10 mouse cellular contexts compared by ENCODE assay signal in genomic region chr5:90908983-90909382, GRCm38 (mm10). TPM values are rescaled to one million over a fixed set of nuclear protein-coding genes. Genes with fewer than 3 reads are reported as not detected.
DNase-seq lines count a peak whose midpoint lies in the region; ATAC-seq and TF ChIP-seq lines count a peak whose summit lies in the region.
"Had no signal": no experiment of that assay in that cellular context is flagged by ENCODE, and none has a peak within 500 bp of the region (broad histone marks: within the 10 kb centered on the region; RNA-seq: fewer than 3 reads in every experiment).

No protein-coding gene starts in this region.

- no peak for TF ChIP-seq POLR2A in CH12.LX (IDR thresholded peaks at IDR 0.05; ENCODE audit: low read depth, low read length)

- H3K9me3 ChIP-seq in CH12.LX (replicated peaks; ENCODE audit: low read length): no peaks in the 10 kb centered on the region
- no peaks in the 10 kb centered on the region for H3K9me3 ChIP-seq in forebrain, embryonic 16.5 days (ENCODE audit: control insufficient read depth, low read length)
- no peaks in the 10 kb centered on the region for H3K9me3 ChIP-seq in intestine, embryonic 14.5 days (ENCODE audit: control insufficient read depth, low read length)
- H3K9me3 ChIP-seq in midbrain, embryonic 16.5 days (replicated peaks; ENCODE audit: control insufficient read depth, low read length, poor library complexity, severe bottlenecking): no peaks in the 10 kb centered on the region
- H3K9me3 ChIP-seq: neural tube, embryonic 13.5 days had no signal

- no peaks in the 10 kb centered on the region for H3K27me3 ChIP-seq in CH12.LX (replicated peaks)
- H3K27me3 ChIP-seq in forebrain, embryonic 16.5 days (replicated peaks; ENCODE audit: control insufficient read depth, insufficient read depth, low read length): 0 out of 2 replicates have a peak, but pooled peaks cover 2% of the 10 kb centered on the region
- no peaks in the 10 kb centered on the region for H3K27me3 ChIP-seq in intestine, embryonic 14.5 days (replicated peaks; ENCODE audit: control insufficient read depth, insufficient read depth, low read length)
- peaks cover 2% of the 10 kb centered on the region for H3K27me3 ChIP-seq in midbrain, embryonic 16.5 days (ENCODE audit: control insufficient read depth, insufficient read depth, low read depth, low read length)

- ATAC-seq in forebrain, embryonic 16.5 days: peak; percentile 87
- ATAC-seq in intestine, embryonic 14.5 days (replicated peaks; ENCODE audit: low FRiP score, low TSS enrichment, low read depth): no peak
- ATAC-seq in midbrain, embryonic 16.5 days: peak; percentile 85; the same call in 1 of the 2 replicates

- intact Hi-C loops in left cerebral cortex, postnatal 36 days (cut with DNase I): loop anchor here (2.0 kb wide), 1 partner anchor 248 kb away; no protein-coding TSS in a partner anchor

- peaks cover 0 to 3% of the 10 kb centered on the region in 2 experiments; a peak in 2 of 4 replicates for H3K4me1 ChIP-seq in CH12.LX (ENCODE audit: control insufficient read depth in 1 of 2, insufficient read depth in 2 of 2)
- no peaks in the 10 kb centered on the region for H3K4me1 ChIP-seq in forebrain, embryonic 16.5 days (replicated peaks; ENCODE audit: control insufficient read depth, insufficient read depth, low read length)
- no peaks in the 10 kb centered on the region for H3K4me1 ChIP-seq in intestine, embryonic 14.5 days (replicated peaks; ENCODE audit: control insufficient read depth, insufficient read depth, low read length)
- no peaks in the 10 kb centered on the region for H3K4me1 ChIP-seq in midbrain, embryonic 16.5 days (ENCODE audit: control insufficient read depth, insufficient read depth, low read length)

- H3K4me3 ChIP-seq in CH12.LX (replicated peaks in 1 of 3; ENCODE audit: low read depth in 2 of 3, low read length in 2 of 3, poor library complexity in 1 of 3): no peak overlapping the region
- no peak overlapping the region for H3K4me3 ChIP-seq in forebrain, embryonic 16.5 days (replicated peaks; ENCODE audit: low read length)
- no peak overlapping the region for H3K4me3 ChIP-seq in intestine, embryonic 14.5 days (ENCODE audit: low read depth, low read length)
- no peak overlapping the region for H3K4me3 ChIP-seq in midbrain, embryonic 16.5 days (ENCODE audit: low read depth, low read length)
- H3K4me3 ChIP-seq: neural tube, embryonic 13.5 days had no signal

- H3K4me2 ChIP-seq in CH12.LX (ENCODE audit: insufficient read depth, low read depth, poor library complexity, severe bottlenecking): no peak overlapping the region
- H3K4me2 ChIP-seq in forebrain, embryonic 16.5 days (ENCODE audit: low read length): no peak overlapping the region
- no peak overlapping the region for H3K4me2 ChIP-seq in intestine, embryonic 14.5 days (ENCODE audit: low read length)
- H3K4me2 ChIP-seq in midbrain, embryonic 16.5 days (ENCODE audit: low read length): no peak overlapping the region
- H3K4me2 ChIP-seq: neural tube, embryonic 13.5 days had no signal

- dilution Hi-C loops in CH12.LX (cut with MboI; ENCODE audit: extremely low pct_ligation_motif_present, extremely low pct_unique_long_range_greater_than_20kb, low sequenced_read_pairs): no loop called here

- 2% methylated on average over 2 of the region's 2 CpGs for WGBS in forebrain, embryonic 16.5 days
- WGBS in intestine, embryonic 14.5 days: 1% methylated on average over 2 of the region's 2 CpGs
- WGBS in midbrain, embryonic 16.5 days: 0% methylated on average over 2 of the region's 2 CpGs

- no peak overlapping the region for H3K9ac ChIP-seq in CH12.LX (ENCODE audit: insufficient read depth, low read depth)
- H3K9ac ChIP-seq in forebrain, embryonic 16.5 days (replicated peaks; ENCODE audit: low read depth, low read length): no peak overlapping the region
- H3K9ac ChIP-seq in intestine, embryonic 14.5 days (ENCODE audit: low read length): no peak overlapping the region
- no peak overlapping the region for H3K9ac ChIP-seq in midbrain, embryonic 16.5 days (ENCODE audit: low read depth, low read length)
- H3K9ac ChIP-seq: neural tube, embryonic 13.5 days had no signal

- DNase-seq in 3134 (ENCODE audit: extremely low read depth, insufficient read length, low spot score) (peak; percentile 41), CH12.LX (ENCODE audit: extremely low read depth) (peak; percentile 80)
- DNase-seq in c-Kit-positive CD71-negative TER-119-negative erythroid progenitor cells, embryonic 14.5 days (ENCODE audit: low read depth): peak; percentile 75
- peak; percentile 88 for DNase-seq in intestine, embryonic 14.5 days (ENCODE audit: low spot score)
- peak; percentile 28 to 60 for DNase-seq in left cerebral cortex, postnatal 36 days (ENCODE audit: low spot score in 2 of 2)
- DNase-seq in thymus, postnatal 36 days: peak; percentile 30 to 40

- TF ChIP-seq CTCF in CH12.LX (conservative IDR thresholded peaks at IDR 0.05 in 1 of 2, IDR thresholded peaks at IDR 0.05 in 1 of 2; ENCODE audit: low read depth in 2 of 2, low read length in 2 of 2): peak; percentile 60 to 90

- H3K79me2 ChIP-seq in CH12.LX (replicated peaks; ENCODE audit: control insufficient read depth, extremely low read depth, insufficient read depth, poor library complexity, severe bottlenecking): no peaks in the 10 kb centered on the region

- no peak for TF ChIP-seq EP300 in CH12.LX (IDR thresholded peaks at IDR 0.05; ENCODE audit: low read length)

- H3K27ac ChIP-seq in CH12.LX (ENCODE audit: insufficient read depth, low read depth): no peak overlapping the region
- H3K27ac ChIP-seq in forebrain, embryonic 16.5 days (ENCODE audit: low read length): no peak overlapping the region
- H3K27ac ChIP-seq in intestine, embryonic 14.5 days (ENCODE audit: low read depth): no peak overlapping the region
- H3K27ac ChIP-seq in midbrain, embryonic 16.5 days (ENCODE audit: low read length): no peak overlapping the region
- H3K27ac ChIP-seq: neural tube, embryonic 13.5 days had no signal

- H3K36me3 ChIP-seq in CH12.LX (replicated peaks in 1 of 2; ENCODE audit: control insufficient read depth in 1 of 2, insufficient read depth in 1 of 2, low read length in 1 of 2): no peaks in the 10 kb centered on the region
- H3K36me3 ChIP-seq in forebrain, embryonic 16.5 days (ENCODE audit: control insufficient read depth, insufficient read depth): no peaks in the 10 kb centered on the region
- H3K36me3 ChIP-seq in intestine, embryonic 14.5 days (ENCODE audit: control insufficient read depth, insufficient read depth, low read length): no peaks in the 10 kb centered on the region
- H3K36me3 ChIP-seq in midbrain, embryonic 16.5 days (ENCODE audit: control insufficient read depth, insufficient read depth, low read length): no peaks in the 10 kb centered on the region
- H3K36me3 ChIP-seq: neural tube, embryonic 13.5 days had no signal

- peak; percentile 91 for TF ChIP-seq RAD21 in CH12.LX (IDR thresholded peaks at IDR 0.05; ENCODE audit: low read depth, low read length)

- in situ Hi-C loops in CH12.LX (cut with MboI; ENCODE audit: low pct_ligation_motif_present, low pct_unique_long_range_greater_than_20kb, low sequenced_read_pairs): loop anchor here (10.0 kb wide), 1 partner anchor 254 kb away; no protein-coding TSS in a partner anchor

TF ChIP-seq in CH12.LX, 34 proteins besides CTCF, POLR2A, EP300 and RAD21 (continues in another document):
- TF ChIP-seq PAX5 (IDR thresholded peaks at IDR 0.05; ENCODE audit: low read length) (no peak), MYC (IDR thresholded peaks at IDR 0.05; ENCODE audit: low read depth, low read length) (no peak), ELF1 (IDR thresholded peaks at IDR 0.05; ENCODE audit: low read depth, low read length) (no peak), IRF4 (IDR thresholded peaks at IDR 0.05; ENCODE audit: low read depth, low read length) (no peak), NELFE (IDR thresholded peaks at IDR 0.05; ENCODE audit: low read depth, low read length) (no peak), ZC3H11A (IDR thresholded peaks at IDR 0.05; ENCODE audit: low read depth, low read length) (peak; percentile 41), JUND (conservative IDR thresholded peaks at IDR 0.05; ENCODE audit: low read depth, low read length) (no peak), MXI1 (IDR thresholded peaks at IDR 0.05; ENCODE audit: low read depth, low read length) (no peak), MEF2A (IDR thresholded peaks at IDR 0.05; ENCODE audit: borderline replicate concordance, low read depth, low read length) (no peak), ZKSCAN1 (IDR thresholded peaks at IDR 0.05; ENCODE audit: borderline replicate concordance, low read depth, low read length) (no peak), KAT2A (IDR thresholded peaks at IDR 0.05; ENCODE audit: insufficient replicate concordance, low read length) (no peak), MAFK (IDR thresholded peaks at IDR 0.05; ENCODE audit: insufficient replicate concordance, low read length) (no peak)

RNA-seq across cellular contexts. Expression of gene Cxcl2, which starts 5.3 kb away (rescaled TPM):
- total RNA-seq in CH12.LX (2012; rRNA removed) (0.47 TPM in 1 of 2 replicates, not detected in the other), CH12.LX (2014; rRNA removed) (0.21 and 0.22 TPM in 2 replicates)
- polyA plus RNA-seq in CH12.LX (2012; ENCODE audit: insufficient read length, low read depth): not detected in 2 replicates
- polyA plus RNA-seq in forebrain, embryonic 16.5 days (2015; fragmentation: Nextera tagmentation; extraction: Ambion mirVana): not detected in 2 replicates
- polyA plus RNA-seq in intestine, embryonic 14.5 days (2014; fragmentation: Nextera tagmentation; extraction: Ambion mirVana): not detected in 2 replicates
- not detected for total RNA-seq in left cerebral cortex, postnatal 36 days (2021)
- polyA plus RNA-seq in midbrain, embryonic 16.5 days (2015; fragmentation: Nextera tagmentation; extraction: Ambion mirVana): 0.11 TPM in 1 of 2 replicates, not detected in the other
- total RNA-seq: gastrocnemius, adult 8-10 months had no signal
- polyA plus RNA-seq: neural tube, embryonic 13.5 days had no signal

RNA-seq across cellular contexts. Expression of gene Cxcl1, which starts 17.9 kb away (rescaled TPM):
- total RNA-seq in CH12.LX (2012; rRNA removed) (not detected in 2 replicates), CH12.LX (2014; rRNA removed) (not detected in 2 replicates)
- polyA plus RNA-seq in CH12.LX (2012; ENCODE audit: insufficient read length, low read depth): not detected in 2 replicates
- polyA plus RNA-seq in forebrain, embryonic 16.5 days (2015; fragmentation: Nextera tagmentation; extraction: Ambion mirVana): 0.17 TPM in 1 of 2 replicates, not detected in the other
- 0.42 and 1.1 TPM in 2 replicates for polyA plus RNA-seq in intestine, embryonic 14.5 days (2014; fragmentation: Nextera tagmentation; extraction: Ambion mirVana)
- total RNA-seq in left cerebral cortex, postnatal 36 days (2021): not detected
- 0.15 TPM in 1 of 2 replicates, not detected in the other for polyA plus RNA-seq in midbrain, embryonic 16.5 days (2015; fragmentation: Nextera tagmentation; extraction: Ambion mirVana)
- total RNA-seq: gastrocnemius, adult 8-10 months had no signal
- polyA plus RNA-seq: neural tube, embryonic 13.5 days had no signal

RNA-seq across cellular contexts. Expression of gene Mthfd2l, which starts 21.9 kb away (rescaled TPM):
- total RNA-seq in CH12.LX (2012; rRNA removed) (1.2 and 1.7 TPM in 2 replicates), CH12.LX (2014; rRNA removed) (5.5 and 5.7 TPM in 2 replicates)
- 2.3 and 3.7 TPM in 2 replicates for polyA plus RNA-seq in CH12.LX (2012; ENCODE audit: insufficient read length, low read depth)
- polyA plus RNA-seq in forebrain, embryonic 16.5 days (2015; fragmentation: Nextera tagmentation; extraction: Ambion mirVana): 58.7 and 62.8 TPM in 2 replicates
- 46.8 and 49.7 TPM in 2 replicates for polyA plus RNA-seq in intestine, embryonic 14.5 days (2014; fragmentation: Nextera tagmentation; extraction: Ambion mirVana)
- 10 to 100 TPM; 17.0 to 17.8 TPM for total RNA-seq in left cerebral cortex, postnatal 36 days (2021)
- 59.8 and 62.4 TPM in 2 replicates for polyA plus RNA-seq in midbrain, embryonic 16.5 days (2015; fragmentation: Nextera tagmentation; extraction: Ambion mirVana)

Comparison
In these comparisons a context has a peak if more than half of its experiments do, and no peak if none do; other contexts are left out.
1. DNase-seq: peak in every context shown above with its lines; median percentile 88 in intestine, embryonic 14.5 days; 80 in CH12.LX; 75 in c-Kit-positive CD71-negative TER-119-negative erythroid progenitor cells, embryonic 14.5 days; 44 in left cerebral cortex, postnatal 36 days; 41 in 3134; 35 in thymus, postnatal 36 days.
2. RNA of gene Mthfd2l, which starts 21.9 kb away (polyA plus RNA-seq): 59.8 to 62.4 TPM in midbrain, embryonic 16.5 days, 58.7 to 62.8 TPM in forebrain, embryonic 16.5 days and 46.8 to 49.7 TPM in intestine, embryonic 14.5 days; 2.3 to 3.7 TPM in CH12.LX; every median in the first group is over 10 times any median in the second.